8 mouse cellular contexts compared by ENCODE assay signal in genomic region chr5:115010577-115011216, GRCm38 (mm10). TPM values are rescaled to one million over a fixed set of nuclear protein-coding genes. Genes with fewer than 3 reads are reported as not detected.
DNase-seq lines count a peak whose midpoint lies in the region; ATAC-seq lines count a peak whose summit lies in the region.

Gene Sppl3 (plus strand): TSS chr5:115011137.

- ATAC-seq in hindbrain, embryonic 13.5 days (ENCODE audit: low FRiP score), result peak; percentile 91

- DNase-seq in NIH3T3 (ENCODE audit: low read depth), result peak; percentile 97
- DNase-seq in cerebellum, postnatal 10 days, result peak; percentile 98 to 99
- peak; percentile 79 to 90 for DNase-seq in frontal cortex, postnatal 14 days (ENCODE audit: low spot score in 2 of 2)
- DNase-seq in layer of hippocampus, postnatal 25 days (ENCODE audit: extremely low spot score in 1 of 2, low spot score in 1 of 2), result peak; percentile 94 to 95
- peak; percentile 91 for DNase-seq in lung, postnatal 25 days (ENCODE audit: low spot score)
- peak; percentile 95 for DNase-seq in retina, embryonic 14.5 days (ENCODE audit: low spot score)
- DNase-seq in thymus, postnatal 4 days, result peak; percentile 100

- peak within 1 kb of the TSS; percentile 98 for H3K9ac ChIP-seq in hindbrain, embryonic 13.5 days

- WGBS in hindbrain, embryonic 13.5 days, result under 1% methylated on average over 54 of the region's 65 CpGs

- no peaks in the 10 kb centered on the region for H3K36me3 ChIP-seq in hindbrain, embryonic 13.5 days

- H3K4me1 ChIP-seq in hindbrain, embryonic 13.5 days (replicated peaks), result peaks cover 40% of the 10 kb centered on the region

- H3K27ac ChIP-seq in hindbrain, embryonic 13.5 days, result peak within 1 kb of the TSS; percentile 95

- H3K4me2 ChIP-seq in hindbrain, embryonic 13.5 days, result peak within 1 kb of the TSS; percentile 94

- no peaks in the 10 kb centered on the region for H3K27me3 ChIP-seq in hindbrain, embryonic 13.5 days

- H3K4me3 ChIP-seq in hindbrain, embryonic 13.5 days, result peak within 1 kb of the TSS; percentile 100

- H3K9me3 ChIP-seq in hindbrain, embryonic 13.5 days, result no peaks in the 10 kb centered on the region

RNA-seq across cellular contexts. Expression of gene Sppl3, which starts in this region (rescaled TPM):
- 15.8 and 16.5 TPM in 2 replicates for polyA plus RNA-seq in hindbrain, embryonic 13.5 days (2015; fragmentation: Nextera tagmentation; extraction: Ambion mirVana)
- 10 to 100 TPM; 84.7 to 85.9 TPM for total RNA-seq in layer of hippocampus, postnatal 25 days (2021)

Comparison
In these comparisons a context has a peak if more than half of its experiments do, and no peak if none do; other contexts are left out.
1. Peak in every context shown above with its lines: DNase-seq, ATAC-seq, H3K4me3 ChIP-seq and H3K27ac ChIP-seq.